Mouse (Mus musculus) lung, embryonic 14.5 days (tissue): ENCODE data around the gene Gm5148. TPM values are rescaled to one million over a fixed set of nuclear protein-coding genes. Genes with fewer than 3 reads are reported as not detected.
A peak's percentile ranks its signal among the peaks of the same experiment; 100 is the strongest.

Source experiments
- ATAC-seq: fragments of 200-750 bp; cut with Nextera tagmentation; 2 replicates; pipeline ENCODE4 v1.8.0; 2017; ENCODE audit warnings: mild to moderate bottlenecking, moderate TSS enrichment, moderate library complexity; ENCODE audit not compliant: insufficient read depth
- DNase-seq: peaks from one replicate; pipeline ENCODE4 v3.0.0-alpha.2; 2015
- H3K27ac ChIP-seq: fragments of 300-500 bp; sonication (generic); 2 replicates; pipeline ENCODE4 v1.5.1; 2014; ENCODE audit warnings: low read depth, mild to moderate bottlenecking, moderate library complexity
- H3K27me3 ChIP-seq: fragments of 300-500 bp; sonication (generic); 2 replicates; pipeline ENCODE4 v1.6.1; 2014; ENCODE audit warnings: low read length, control low read depth; ENCODE audit not compliant: insufficient read depth
- H3K36me3 ChIP-seq: fragments of 300-500 bp; sonication (generic); 2 replicates; pipeline ENCODE4 v1.6.1; 2014; ENCODE audit warnings: control low read depth; ENCODE audit not compliant: insufficient read depth
- H3K4me1 ChIP-seq: fragments of 300-500 bp; sonication (generic); 2 replicates; pipeline ENCODE4 v1.6.1; 2014; ENCODE audit warnings: antibody characterized with exemption, control low read depth; ENCODE audit not compliant: insufficient read depth
- H3K4me2 ChIP-seq: fragments of 300-500 bp; sonication (generic); 2 replicates; pipeline ENCODE4 v1.6.1; 2014; ENCODE audit warnings: mild to moderate bottlenecking
- H3K4me3 ChIP-seq: fragments of 300-500 bp; sonication (generic); 2 replicates; pipeline ENCODE4 v1.5.1; 2014; ENCODE audit warnings: low read depth, low read length
- H3K9ac ChIP-seq: fragments of 300-500 bp; sonication (generic); 2 replicates; pipeline ENCODE4 v1.6.1; 2014
- H3K9me3 ChIP-seq: fragments of 300-500 bp; sonication (generic); 2 replicates; pipeline ENCODE4 v1.6.1; 2016; ENCODE audit warnings: low read depth, low read length, control low read depth
- CTCF ChIP-seq: IDR thresholded peaks from 2 replicates; pipeline ENCODE4 v1.5.1; 2016; ENCODE audit warnings: antibody characterized with exemption, low read depth
- WGBS: fragments of 180-500 bp; shearing (Covaris S2); extraction: QIAGEN DNeasy Blood & Tissue Kit; methylation state at CpG from one replicate; pipeline ENCODE4 v1.1.7; 2014; 5-methylcytosine and 5-hydroxymethylcytosine counted together
- polyA plus RNA-seq: library from polyadenylated mRNA; unstranded; fragments of >200 nt; fragmentation: Nextera tagmentation; extraction: Ambion mirVana; gene quantifications from 2 replicates; pipeline ENCODE4 v1.2.1, GENCODE M21; 2014

Gene Gm5148
- polyA plus RNA-seq, 1 experiment from 2014 or later, result 6.7 TPM

DNA sequence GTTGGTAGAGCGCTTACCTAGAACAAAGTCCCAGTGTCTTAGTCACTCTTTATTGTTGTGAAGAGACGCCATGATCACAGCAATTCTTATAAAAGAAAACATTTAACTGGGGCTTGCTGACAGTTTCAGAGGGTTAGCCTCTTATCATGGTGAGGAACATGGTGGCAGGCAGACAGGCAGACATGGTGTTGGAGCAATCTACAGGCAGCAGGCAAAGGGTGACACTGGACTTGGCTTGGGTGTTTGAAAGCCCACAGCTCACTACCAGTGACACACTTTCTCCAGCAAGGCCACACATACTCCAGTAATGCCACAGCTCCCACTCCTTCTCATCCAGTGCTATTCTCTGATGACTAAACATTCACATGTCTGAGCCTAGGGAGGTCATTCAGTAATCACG, 30.3 kb upstream of the Gm5148 start:
- no peak overlapping the region for H3K4me3 ChIP-seq
- H3K9me3 ChIP-seq, result no peaks in the 10 kb centered on the region; the same call in 1 of the 2 replicates
- DNase-seq, result no peak
- H3K4me2 ChIP-seq, result no peak overlapping the region
- H3K27ac ChIP-seq, result no peak overlapping the region
- no peak for TF ChIP-seq CTCF
- ATAC-seq, result no peak
- H3K27me3 ChIP-seq, result no peaks in the 10 kb centered on the region
- H3K9ac ChIP-seq, result no peak overlapping the region
- H3K36me3 ChIP-seq, result no peaks in the 10 kb centered on the region
- no peaks in the 10 kb centered on the region; the same call in 1 of the 2 replicates for H3K4me1 ChIP-seq
- WGBS, result 78% methylated on average over 3 of the region's 3 CpGs

DNA sequence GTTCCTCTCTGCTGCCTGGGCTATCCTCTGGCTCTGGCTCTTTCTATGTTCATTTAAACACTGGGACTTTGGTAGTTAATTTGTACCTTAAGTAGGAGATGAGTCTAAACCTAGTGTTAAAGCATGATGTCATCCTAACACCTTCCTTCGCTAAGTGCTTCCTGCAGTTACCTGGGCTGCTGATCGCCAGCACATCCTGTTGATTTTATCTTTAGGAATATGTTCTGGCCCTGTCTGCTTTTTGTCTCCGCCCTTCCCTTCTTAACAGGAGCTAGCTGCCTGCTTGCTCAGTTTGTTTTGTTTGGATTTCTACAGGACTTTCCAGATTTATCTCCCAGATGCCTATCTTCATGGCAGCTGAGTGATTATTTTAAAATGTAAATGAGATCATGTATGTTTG, 28.9 kb upstream of the Gm5148 start:
- ATAC-seq, result no peak
- Histone ChIP-seq H3K27me3 (no peaks in the 10 kb centered on the region), H3K4me2 (no peak overlapping the region), H3K27ac (no peak overlapping the region), H3K4me1 (no peaks in the 10 kb centered on the region; the same call in 1 of the 2 replicates), H3K9me3 (no peaks in the 10 kb centered on the region; the same call in 1 of the 2 replicates), H3K4me3 (no peak overlapping the region), H3K9ac (no peak overlapping the region), H3K36me3 (no peaks in the 10 kb centered on the region)
- WGBS, result 63% methylated on average over 3 of the region's 3 CpGs
- no peak for DNase-seq
- no peak for TF ChIP-seq CTCF

DNA sequence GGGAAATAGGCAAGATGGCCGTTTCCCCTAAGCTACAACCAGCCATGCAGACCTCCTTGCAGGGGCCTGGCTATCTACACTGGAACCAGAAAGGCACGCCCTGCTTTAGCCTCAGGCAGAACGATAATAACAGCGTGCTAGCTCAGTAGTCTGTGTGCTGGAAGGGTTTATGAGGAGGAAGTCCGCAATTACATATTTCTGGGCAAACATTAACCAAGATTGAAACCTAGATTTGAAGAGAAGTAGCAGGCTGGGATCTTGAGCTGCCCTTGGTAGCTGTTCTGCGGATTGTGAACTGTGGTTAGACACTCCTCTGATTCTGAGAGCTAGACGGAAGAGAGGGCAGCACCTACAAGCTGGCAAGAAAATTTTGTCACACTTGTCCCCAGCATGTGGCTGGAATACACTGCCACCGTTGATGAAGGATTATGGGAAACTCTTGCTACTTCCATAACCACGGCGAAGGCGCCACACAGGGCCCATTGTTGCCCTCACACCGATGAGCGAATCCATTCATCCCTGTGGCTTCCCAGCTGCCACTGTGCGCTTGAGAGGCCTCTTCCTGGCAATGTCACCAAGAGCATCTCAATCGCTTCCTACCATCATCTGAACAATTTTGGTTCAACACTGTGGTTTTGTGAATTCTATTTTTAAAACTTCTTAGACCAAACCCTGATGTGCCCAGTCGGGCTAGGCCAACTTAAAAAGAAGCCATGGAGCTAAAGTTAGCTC, 23.9 kb upstream of the Gm5148 start:
- DNase-seq (no peak), ATAC-seq (peak; percentile 73; the same call in 1 of the 2 replicates)
- H3K9me3 ChIP-seq, result no peaks in the 10 kb centered on the region

DNA sequence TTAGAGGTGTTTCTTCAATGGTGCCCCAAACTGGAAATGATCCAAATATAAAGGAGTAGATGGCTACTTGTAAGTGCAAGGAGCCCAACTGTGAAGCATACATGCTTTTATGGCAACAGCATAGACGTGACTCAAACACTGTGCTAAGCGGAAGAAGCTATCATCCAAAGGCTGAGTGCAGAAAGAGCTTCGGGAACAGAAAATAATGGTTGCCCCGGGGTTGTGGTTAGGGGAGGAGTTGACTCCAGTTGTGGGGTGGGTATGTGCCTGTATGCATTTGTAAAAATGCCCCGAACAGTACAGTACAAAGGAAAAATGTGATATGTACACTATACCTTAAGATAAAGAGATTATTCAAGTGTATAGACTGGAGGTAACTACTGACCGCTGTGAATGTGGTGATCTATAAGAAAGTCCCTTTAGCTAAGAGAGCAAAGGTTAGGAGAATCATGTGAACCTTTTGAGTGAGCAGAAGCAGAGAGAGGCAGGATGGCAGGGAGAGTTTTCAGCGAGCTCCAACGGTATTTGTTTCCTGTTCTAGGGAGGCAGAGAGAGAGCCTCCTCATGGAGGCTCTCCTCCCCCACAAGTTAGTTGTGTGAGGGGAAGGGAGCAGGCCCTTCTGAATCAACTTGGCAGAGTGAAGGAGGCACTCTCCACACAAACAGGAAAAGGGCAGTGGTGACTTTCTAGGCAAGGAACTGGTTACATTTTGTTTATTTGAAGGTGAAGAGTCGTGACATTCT, 23.1 kb upstream of the Gm5148 start:
- H3K4me2 ChIP-seq, result no peak overlapping the region
- H3K9me3 ChIP-seq, result no peaks in the 10 kb centered on the region
- 0 out of 2 replicates have a peak, but pooled peaks cover 1% of the 10 kb centered on the region for H3K27me3 ChIP-seq
- DNase-seq, result peak; percentile 47
- H3K36me3 ChIP-seq, result no peaks in the 10 kb centered on the region
- 0 out of 2 replicates have a peak, but pooled peaks cover 5% of the 10 kb centered on the region for H3K4me1 ChIP-seq
- peak overlapping the region; percentile 76 for H3K27ac ChIP-seq
- no peak for ATAC-seq
- no peak overlapping the region for H3K4me3 ChIP-seq
- H3K9ac ChIP-seq, result no peak overlapping the region
- 73% methylated on average over 9 of the region's 9 CpGs for WGBS
- no peak for TF ChIP-seq CTCF

More for the DNA sequence above, 23.9 kb upstream of the Gm5148 start:
- Histone ChIP-seq H3K27me3 (no peaks in the 10 kb centered on the region), H3K4me2 (no peak overlapping the region), H3K36me3 (no peaks in the 10 kb centered on the region), H3K9ac (no peak overlapping the region), H3K4me1 (0 out of 2 replicates have a peak, but pooled peaks cover 5% of the 10 kb centered on the region), H3K27ac (peak overlapping the region; percentile 76), H3K4me3 (no peak overlapping the region)
- 70% methylated on average over 16 of the region's 16 CpGs for WGBS
- no peak for TF ChIP-seq CTCF

DNA sequence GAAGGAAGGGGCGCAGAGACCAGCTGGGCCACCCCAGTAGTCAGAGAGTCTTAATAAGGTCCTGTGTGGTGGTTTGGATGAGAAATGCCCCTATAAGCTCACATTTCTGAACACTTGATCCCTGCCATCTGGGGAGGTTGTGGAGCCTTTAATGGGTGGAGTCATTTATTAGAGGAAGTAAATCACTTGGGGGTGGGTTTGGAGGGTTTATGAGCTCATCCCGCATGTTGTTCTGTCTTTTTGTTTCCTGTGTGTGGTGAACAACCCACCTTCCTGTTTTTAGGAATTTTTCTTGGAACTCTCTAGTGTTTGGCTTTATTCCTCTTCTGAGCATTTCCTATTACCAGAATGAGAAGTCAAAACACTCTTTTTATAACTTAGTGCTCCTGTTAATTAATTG, 19.8 kb upstream of the Gm5148 start:
- no peak for TF ChIP-seq CTCF
- H3K4me2 ChIP-seq, result no peak overlapping the region
- no peak overlapping the region for H3K27ac ChIP-seq
- DNase-seq (no peak), ATAC-seq (no peak)
- no peak overlapping the region for H3K4me3 ChIP-seq
- 75% methylated on average over 2 of the region's 2 CpGs for WGBS
- no peaks in the 10 kb centered on the region for H3K9me3 ChIP-seq
- no peaks in the 10 kb centered on the region for H3K36me3 ChIP-seq
- no peak overlapping the region for H3K9ac ChIP-seq
- H3K27me3 ChIP-seq, result peaks cover 6% of the 10 kb centered on the region; the same call in 1 of the 2 replicates
- 0 out of 2 replicates have a peak, but pooled peaks cover 5% of the 10 kb centered on the region for H3K4me1 ChIP-seq

DNA sequence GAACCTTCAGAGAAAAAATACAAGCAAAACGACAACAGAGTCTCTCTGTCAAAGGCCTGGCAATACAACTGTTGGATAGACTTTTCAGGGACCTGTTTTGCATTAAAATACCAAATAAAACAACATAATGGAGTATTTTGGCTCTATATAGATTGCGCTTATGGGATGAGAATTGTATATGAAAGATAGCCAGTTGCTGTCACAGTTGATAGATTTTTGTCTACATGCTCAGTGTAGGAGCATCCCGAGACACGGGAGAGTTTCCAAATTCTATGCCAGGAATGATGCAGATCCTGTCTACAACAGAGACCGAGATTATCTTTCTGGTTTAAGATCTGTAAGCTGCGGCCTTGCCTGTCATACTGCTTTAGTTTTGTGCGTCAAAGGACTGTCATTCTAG, 15.7 kb upstream of the Gm5148 start:
- ATAC-seq, result no peak
- H3K36me3 ChIP-seq, result no peaks in the 10 kb centered on the region
- H3K9ac ChIP-seq, result no peak overlapping the region
- 70% methylated on average over 7 of the region's 7 CpGs for WGBS
- H3K4me2 ChIP-seq, result no peak overlapping the region
- no peak for DNase-seq
- H3K4me3 ChIP-seq, result no peak overlapping the region
- no peak overlapping the region for H3K27ac ChIP-seq
- H3K4me1 ChIP-seq, result peaks cover 11% of the 10 kb centered on the region; the same call in 1 of the 2 replicates
- H3K9me3 ChIP-seq, result no peaks in the 10 kb centered on the region
- H3K27me3 ChIP-seq, result peaks cover 6% of the 10 kb centered on the region; the same call in 1 of the 2 replicates
- no peak for TF ChIP-seq CTCF
